Mouse (Mus musculus): ENCODE results near the gene Cdc20. TPM values are rescaled to one million over a fixed set of nuclear protein-coding genes. Genes with fewer than 3 reads are reported as not detected.

The Cdc20 gene
- total RNA-seq (2021), result 10 to 100 TPM; 68.2 to 73.1 TPM

DNA sequence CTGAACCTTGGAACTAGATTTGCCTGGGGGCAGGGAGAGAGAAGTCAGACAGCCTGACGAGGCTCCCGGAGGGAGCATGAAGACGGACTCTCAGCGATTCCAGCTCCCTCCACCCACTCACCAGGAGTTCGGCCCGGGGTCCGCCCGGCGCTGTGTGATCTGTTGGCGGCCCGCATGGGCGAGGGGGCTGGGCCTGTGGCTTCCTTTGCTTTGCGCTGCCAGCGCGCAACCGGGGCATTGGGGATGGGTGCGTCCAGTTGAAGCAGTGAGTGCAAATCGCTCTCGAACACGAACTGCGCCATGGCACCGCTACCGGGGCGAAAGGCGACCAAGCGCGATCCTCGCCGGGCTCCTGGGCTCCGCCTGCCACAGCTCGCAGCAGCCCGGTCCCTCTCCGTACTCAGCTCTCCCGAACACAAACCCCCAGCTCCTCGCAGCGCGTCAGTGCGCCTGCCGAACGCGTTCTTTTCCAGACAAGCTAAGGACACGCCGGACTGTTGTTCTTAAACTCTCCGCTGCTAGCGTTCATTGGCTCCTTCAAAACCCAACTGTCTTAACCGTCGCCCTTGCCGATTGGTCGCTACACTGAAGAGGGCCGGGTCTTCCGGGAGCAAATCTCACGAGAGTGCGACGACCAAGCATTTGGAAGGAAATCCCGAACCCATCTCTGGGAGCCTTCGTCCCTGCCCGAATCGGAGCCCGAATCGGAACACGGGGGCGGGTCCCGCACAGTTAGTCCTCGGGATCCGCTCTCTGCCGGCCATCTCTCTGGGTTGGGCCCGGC lies at the start of gene Cdc20:
TSS of gene Cdc20 (minus strand) at position 533 of the 784 bp plus-strand sequence.
- peak; percentile 93 for DNase-seq

DNA sequence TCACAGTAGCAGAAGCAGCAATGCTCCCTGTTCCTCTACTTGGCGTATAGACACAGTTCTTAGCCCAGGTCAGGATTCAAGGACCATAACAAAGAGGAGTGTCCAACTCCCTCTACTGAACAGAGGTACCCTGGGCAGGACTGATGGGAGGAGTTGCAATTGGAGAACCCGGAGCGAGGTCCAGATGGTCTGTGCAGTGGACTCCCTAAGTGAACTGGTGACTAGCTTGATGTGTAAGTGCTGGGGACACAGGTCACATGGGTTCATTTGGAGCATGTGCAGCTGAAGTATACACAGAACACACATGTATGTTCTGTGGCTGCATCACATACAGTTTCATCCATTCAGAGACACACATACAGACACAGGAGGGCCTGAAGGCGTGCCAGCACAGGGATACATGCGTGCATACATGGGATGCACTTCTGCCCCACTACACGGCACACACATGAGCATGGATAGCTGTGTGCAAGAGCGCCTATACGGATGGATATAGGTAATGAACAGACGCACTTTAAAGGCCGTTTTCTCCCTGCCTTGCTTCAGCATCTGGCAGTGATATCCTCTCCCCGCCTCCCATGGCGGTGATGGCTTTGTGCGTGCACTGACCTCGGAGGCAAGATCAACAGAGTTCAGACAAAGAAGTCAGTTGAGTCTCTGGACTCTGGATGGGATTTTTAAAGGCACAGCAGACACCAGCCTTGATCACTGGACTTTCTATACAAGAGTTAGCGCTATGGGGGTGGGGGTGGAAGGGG lies 39.8 kb upstream of the Cdc20 start:
- DNase-seq, result no peak

DNA sequence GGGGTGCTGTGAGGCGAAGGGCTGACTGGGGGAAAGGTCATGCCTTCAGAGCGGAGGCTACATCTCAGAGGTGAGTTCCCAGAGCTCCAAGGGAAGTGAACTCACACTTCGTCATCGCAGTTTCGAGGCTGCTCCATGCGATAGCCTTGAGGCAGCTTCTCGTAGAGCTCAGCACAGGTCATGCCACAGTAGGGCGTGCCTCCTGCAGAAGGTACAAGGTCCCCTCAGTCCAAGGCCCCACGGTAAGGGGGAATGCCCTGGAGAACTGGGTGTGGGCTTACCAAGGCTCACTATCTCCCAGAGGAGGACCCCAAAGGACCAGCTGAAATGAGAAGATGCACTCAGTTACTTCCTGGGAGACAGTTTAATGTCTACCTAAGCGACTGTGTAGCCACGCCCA lies 35.5 kb upstream of the Cdc20 start:
- DNase-seq, result no peak

DNA sequence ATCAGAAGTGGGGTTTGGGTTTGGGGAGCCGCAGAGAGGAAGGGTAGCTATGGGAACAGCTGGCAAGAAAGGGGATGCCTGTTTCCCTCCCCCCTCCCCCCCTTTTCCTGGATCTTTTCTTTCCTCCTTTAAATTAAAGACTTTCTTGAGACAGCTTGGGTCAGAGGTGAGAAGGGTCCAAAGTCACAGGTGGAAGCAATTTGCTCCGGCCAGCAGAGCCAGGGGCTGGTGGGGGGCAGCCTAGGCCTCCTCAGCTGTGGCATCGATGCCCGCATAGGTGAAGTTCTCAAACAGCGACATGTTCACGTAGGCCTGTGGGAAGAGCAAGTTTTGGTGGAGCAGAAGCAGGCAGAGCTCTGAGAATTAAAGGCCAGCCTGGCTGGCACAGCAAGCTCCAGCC lies 34.1 kb upstream of the Cdc20 start:
- DNase-seq, result no peak

DNA sequence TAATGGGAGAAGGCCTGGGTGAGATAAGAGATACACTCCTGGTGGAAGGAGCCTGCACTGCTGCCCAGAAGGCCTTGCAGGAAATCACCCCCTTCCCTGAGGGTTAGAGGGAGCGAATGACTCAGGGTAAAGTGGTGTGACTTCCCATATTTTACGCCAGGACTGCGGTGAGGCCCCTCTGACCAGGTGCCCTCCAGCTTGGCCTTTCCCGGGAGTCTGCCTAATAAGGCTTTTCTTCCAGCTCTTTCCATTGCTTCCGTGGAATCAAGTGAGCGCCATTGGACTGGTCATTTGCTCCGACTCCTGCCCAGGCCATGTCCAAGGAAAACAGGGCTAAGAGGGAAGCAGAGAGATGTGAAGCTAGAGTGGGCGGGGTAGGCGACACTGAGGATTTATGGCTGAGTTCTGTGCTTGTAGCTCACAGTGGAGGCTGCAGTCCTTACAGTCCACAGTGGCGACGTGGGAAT lies 28.6 kb upstream of the Cdc20 start:
- peak; percentile 44 for DNase-seq

DNA sequence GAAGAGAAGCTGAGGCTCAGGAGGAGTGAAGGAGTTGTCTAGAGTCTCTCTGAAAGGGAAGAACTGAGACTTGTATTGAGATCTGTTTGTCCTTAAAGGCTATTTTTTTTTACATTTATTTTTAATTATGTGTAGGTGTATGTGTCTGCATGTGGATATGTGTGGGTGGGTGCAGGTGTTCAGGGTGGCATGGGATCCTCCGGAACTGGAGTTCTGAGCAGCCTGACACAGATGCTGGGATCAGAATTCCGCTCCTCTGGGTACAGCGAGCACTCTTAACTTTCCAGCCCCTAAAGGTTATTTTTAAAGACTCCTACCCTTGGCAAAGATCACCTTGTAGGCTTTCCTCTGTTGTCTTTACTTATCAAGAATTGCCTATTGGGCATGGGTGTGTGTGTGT lies 27.8 kb upstream of the Cdc20 start:
- no peak for DNase-seq

DNA sequence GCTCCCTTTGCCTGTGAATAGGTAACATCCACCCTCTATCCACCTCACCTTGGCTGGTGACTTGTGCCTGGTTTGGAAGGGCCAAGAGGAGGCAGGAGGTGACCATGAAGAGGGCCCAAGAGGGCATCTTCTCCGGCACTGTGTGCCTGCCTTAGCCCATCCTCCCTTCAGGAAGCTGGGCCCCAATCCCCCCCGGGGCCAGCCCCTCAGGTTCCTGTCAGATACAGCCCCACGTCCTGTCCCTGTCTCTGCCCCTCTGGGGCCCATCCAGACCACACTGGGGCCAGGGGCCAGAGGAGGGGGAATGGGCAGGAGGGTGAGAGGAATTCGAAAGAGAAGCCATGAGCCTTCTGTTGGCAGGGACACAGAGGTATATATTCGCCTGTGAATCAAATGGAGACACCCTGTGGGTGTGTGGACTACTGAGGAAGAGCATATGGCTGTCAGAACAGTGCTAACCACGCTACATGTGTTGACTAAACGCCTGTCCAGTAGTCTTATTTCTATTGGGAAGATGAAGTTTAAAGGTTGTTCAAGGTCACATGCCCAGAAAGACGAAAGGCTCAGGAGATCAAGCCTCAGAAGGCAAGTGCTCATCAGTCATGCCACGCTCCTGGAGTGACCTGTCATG lies 20.3 kb upstream of the Cdc20 start, which contains the start of gene Mpl:
TSS of gene Mpl (minus strand) at position 169 of the 631 bp plus-strand sequence.
- DNase-seq, result no peak

DNA sequence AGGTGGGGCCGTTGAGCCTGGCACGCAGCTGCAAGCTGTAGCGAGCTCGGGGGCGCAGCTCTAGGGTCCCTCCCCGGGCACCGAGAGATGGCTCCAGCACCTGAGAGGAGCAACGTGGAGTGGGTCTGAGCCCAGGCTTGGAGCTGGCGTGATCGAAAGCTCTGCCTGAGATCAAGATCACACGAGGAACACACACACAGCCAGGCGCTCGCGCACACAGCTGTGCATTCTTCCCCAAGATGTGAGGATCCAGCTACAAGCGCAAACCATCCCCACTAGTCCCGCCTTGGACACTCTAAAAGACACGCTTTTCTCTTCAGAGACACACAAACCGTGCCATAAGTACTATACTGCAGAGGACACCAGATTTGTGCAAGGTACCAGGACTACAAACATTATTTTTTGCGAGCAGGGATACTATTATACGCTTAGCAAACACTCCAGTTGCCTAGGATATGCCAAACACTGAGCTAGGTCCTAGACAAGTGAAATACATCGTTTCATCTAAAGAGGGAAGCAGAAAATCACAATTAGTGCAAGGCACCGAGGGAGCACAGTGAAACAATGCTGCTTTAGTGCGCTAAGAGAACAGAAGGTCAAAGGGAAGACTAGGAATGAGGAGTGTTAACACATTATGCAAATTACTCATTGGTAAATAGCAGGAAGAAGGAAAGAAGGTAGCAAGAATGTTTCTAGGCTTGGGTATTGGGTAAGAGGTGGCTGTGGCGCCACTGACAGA lies 9.4 kb upstream of the Cdc20 start:
- DNase-seq, result no peak

DNA sequence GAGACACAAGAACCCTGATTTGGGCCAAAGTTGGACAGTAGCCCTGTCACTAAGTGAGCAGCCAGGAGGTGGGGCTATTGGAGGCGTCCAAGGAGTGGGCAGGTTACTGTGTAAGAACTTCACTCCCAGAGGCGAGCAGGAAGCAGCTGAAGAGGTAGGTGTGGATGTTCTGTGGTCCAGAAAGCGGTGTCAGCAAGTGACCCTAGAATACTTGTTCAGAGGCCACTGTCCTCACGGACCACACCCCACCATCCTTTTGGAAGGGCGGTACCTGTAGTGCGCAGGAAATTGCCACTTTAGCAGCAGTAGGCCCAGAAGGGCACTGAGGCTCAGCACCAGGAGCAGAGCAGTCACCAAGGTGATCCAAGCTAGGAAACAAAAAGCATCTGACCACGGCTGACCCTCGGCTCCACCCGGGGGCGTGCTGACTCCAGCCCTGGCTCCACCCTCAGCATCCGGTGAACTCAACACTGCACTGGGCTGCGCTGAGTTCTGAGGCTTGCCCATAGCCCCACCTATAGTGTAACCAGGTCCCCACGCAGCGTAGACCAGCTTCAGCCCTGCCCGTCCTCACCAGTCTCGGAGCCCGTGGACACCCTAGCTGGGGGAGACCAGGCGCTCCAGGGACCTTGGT lies 8.7 kb upstream of the Cdc20 start:
- DNase-seq, result peak; percentile 57

DNA sequence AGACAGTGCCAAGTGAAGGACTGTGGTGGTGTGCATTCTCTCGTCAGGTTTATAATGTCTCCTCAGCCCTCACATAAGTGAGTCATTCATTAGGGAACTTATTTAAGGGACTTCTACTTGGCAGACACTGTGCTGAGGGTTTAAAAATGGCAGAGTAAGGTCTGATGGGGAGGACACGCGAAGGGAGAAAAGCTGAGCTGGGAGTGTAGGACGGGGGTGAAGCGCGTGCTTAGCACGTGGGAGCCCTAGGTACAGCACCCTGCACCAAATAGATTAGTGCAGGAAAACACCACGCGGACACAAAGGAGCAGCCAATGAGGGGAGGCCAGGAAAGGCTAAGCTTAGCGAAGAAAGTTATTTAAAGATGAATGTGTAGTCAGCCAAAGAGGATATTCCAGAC lies 7.9 kb upstream of the Cdc20 start:
- DNase-seq, result no peak

DNA sequence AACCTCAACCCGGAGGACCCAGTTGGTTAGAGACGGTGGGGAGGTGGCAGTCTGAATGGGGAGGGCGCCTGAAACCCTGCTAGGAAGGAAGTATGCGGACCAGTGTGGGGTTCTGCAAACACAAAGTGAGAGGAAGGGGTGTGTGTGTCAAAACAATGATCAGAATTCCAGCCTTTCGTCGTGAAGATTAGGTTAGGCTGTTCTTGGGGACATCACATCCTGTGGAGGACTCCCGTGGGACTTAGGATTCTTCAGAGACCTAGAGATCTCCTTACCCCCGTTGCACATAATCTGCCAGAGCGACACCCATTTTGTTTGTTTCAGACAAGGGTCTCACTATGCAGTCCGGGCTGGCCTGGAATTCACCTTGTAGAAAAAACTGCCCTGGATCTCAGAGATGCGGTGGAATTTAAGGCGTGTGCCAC lies 689 bp upstream of the Cdc20 start:
- DNase-seq, result peak; percentile 52

DNA sequence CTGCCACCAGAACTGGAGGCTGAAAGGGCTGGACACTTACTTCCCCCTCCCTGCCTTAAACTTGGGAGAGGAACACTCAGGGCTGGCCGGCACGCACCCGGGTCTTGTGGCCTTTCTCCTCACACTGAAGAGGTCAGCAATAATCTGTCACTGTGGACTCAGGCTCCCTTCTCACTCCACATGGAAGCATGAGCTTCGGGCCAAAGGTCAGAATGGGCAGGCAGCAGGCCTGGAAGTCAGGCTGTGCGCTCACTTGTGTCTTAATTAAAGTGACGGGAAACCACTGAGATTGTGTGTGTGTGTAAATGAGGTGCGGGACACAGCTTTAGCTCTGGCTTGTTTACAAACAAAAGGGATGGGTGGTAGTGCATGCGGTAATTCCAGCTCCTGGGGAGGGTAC lies 4.8 kb downstream of the Cdc20 start:
- DNase-seq, result no peak

DNA sequence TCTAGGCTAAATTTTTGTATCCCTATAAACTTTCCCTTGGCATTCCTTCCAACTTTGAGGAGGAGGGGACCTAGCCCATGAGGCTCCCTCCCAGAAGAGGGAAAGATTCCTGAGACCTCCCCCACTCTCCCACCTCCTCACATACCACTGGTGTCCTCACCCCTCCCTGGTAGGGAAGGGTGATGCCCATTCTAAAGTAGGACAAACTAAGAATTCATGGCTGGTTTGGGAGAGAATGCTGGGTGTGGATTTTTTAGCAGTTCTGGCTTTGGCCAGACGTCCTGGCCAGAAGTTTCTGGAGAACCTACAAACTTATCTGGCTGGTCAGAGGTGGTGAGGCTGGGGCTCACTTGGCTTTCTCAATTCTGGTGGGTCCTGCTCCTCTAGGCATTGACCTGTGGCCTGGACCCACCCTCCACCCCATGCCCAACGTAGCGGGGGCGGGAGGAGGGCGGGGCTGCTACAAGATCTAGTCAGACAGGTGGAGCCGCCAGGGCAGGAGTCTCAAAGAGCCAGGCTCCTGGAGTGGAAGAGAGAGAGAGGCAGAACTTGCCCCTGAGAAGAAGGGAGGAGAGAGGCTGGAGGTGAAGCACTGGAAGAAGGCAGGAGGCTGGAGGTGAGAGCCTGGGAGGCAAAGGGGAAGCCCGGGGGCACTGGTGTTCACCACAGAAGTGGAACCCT lies 7.8 kb downstream of the Cdc20 start:
- DNase-seq, result peak; percentile 20

DNA sequence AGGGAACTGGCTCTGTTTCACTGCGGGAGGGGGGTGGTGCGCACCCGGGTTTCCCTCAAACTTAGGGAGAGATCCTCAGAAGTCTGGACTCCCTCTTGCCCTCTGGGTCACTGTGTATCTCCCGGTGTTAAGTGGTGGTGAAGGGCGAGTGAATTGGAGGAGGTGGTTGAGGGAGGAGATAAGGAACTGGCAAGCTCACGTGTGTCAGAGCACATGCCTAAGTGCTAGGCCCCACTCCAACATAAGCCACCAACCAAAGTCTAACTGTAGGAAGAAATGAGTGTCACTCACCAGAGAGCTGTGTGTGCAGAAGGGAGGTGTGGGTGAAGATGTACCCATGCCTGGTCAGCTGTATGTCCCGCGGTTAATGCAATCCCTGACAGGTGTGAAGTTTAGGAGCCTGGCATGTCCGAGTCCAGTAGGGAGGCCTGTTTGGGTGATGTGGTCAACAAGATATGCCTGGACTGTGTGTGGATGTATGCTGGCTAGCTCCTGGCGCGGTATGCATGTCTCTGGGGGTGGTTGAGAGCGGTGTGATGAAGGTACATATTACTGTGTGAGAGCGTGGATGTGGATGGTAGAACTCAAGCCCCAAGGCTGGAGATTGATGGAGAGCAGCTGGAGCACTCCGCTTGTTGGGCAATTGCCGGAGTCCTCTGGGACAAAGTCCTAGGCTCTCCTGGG lies 8.5 kb downstream of the Cdc20 start:
- no peak for DNase-seq

DNA sequence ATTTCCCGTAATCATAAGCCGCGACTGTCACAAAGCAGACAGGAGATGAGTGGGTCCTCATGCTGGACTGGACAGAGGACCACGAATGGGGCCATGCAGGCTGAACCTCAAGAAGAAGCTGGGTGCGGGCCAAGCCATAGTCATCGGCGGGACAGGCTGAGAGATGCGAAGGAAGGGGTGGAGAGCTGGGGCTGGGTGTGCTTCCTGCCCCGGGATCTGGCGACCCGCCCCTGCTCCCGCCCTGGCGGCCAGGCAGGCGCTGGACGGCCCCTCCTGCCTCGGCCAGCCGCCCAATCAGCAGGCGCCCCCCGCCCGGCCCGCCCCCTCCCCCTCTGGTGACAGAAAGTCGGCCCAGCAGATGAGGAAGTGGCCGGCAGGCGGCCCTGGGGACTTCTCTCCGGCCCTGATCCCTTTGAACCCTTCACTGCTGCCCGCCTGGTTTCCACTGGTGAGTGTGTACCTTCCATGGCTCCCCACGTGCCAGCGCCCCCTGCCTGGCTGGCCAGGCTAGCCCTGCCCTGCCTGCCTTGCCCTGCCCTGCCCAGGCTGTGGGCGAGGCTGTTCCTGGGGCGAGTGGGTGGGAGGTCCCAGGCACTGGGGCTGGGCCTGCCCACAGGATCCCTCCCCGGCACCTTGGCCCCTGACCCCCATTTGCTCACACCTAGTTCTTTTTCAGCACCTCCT lies 9.2 kb downstream of the Cdc20 start, which contains the start of gene Elovl1:
TSS of gene Elovl1 (plus strand) at position 326 of the 684 bp plus-strand sequence.
- peak; percentile 95 for DNase-seq

DNA sequence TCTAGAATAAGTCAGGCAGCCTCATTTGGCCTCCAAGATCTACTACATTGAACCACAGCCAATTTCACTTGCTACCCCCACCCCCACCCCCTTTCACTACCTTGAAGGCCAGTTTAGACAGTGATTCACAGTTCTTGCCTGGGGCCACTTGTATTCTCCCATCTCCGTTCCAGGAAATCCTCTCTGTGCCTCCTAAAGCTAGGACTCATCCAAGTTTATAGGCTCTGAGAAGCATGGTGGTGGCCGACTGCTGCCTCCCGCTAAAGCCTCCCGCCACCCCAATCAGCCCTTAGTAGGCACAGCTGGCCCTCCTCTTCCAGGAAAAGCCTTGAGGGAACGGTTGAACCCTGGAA lies 9.8 kb downstream of the Cdc20 start:
- no peak for DNase-seq

DNA sequence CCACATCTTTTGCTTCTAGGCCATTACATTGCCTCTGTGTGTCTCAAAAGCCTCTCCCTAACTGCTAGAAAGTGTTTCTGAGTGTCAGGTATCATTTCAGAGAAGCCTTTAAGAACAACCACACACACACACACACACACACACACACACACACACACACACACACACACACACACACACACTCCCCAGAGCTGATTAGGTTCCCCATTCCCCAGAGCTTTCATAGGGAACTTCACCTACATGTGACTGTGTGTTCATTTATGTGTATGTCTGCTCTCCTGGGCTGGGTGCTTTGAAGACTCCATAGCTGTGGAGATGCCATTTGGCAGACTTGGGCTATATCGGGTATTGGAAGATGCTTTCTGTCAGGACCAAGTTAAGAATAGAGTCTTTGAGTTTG lies 11.8 kb downstream of the Cdc20 start:
- no peak for DNase-seq

DNA sequence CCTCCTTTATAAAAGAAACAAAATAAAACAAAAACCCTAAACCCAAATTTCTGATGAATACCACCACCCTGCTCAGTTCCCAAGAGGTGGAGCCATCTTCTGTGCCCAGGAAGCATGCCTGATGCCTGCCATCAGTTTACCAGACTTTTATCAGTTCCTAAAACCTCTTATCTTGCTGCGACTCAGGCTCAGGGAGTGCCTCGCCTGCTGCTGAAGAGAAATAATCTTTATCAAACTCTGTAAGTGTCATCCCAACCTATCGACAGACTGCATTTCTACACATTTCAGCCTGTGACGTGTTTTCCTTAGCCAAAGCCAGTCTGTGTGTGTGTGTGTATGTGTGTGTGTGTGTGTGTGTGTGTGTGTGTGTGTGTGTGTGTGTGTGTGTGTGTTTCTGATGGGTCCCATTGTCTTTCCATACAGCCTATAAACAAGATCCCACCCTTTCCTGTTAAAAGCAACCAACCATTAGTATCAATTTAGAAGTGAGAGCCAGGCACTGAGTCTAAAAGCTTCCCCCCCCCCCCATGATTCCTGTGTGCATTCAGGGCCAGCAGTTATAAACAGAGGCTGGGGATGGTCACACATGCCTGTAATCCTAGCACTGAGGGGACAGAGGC lies 12.5 kb downstream of the Cdc20 start:
- no peak for DNase-seq

DNA sequence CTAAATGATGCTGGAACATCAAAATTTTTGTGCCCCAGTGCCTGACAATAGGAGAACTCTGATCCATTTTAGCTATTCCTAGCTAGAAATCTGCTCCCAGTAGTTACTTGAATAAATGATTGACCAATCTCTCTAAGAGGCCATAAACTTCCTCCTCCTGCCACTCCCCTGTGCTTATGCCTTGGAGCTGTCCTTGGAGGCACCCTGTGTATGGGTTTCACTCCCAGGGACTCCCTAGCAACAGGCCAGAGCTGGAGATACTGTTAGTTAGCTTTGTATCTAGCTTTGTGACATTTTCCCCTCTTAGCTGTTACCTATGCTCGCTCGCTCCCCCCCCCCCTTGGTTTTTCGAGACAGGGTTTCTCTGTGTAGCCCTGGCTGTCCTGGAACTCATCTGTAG lies 15.8 kb downstream of the Cdc20 start:
- DNase-seq, result no peak
